Mouse (Mus musculus): ENCODE data around the gene Olfr960. TPM values are rescaled to one million over a fixed set of nuclear protein-coding genes. Genes with fewer than 3 reads are reported as not detected.

Olfr960 gene
- polyA plus RNA-seq, 1 experiment, result not detected

DNA sequence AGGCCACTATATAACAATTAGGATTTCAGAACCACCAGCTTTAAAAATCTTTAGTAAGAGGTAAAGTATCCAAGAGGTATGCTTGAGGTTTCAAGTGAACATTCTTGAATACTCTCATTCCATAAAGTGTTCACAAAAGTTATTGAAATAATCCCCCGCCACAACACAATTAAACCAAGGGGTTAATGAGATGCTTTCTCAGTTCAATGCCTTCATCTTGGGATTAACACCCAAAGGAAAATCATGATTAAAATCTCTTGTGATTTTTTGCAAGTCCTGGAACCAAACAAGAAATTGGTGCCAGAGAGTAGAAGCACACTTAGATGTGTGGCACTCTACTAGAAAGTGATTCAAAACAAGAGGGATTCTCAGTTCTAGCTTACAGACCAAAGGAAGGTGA lies 45.7 kb downstream of the Olfr960 start, which contains the start of gene Olfr963:
Olfr963 (plus strand) TSS at position 301 of the 400 bp plus-strand sequence.
- Histone ChIP-seq H3K4me1 (ENCODE audit: control insufficient read depth, insufficient read depth, low read length) (no peaks in the 10 kb centered on the region), H3K4me3 (replicated peaks; ENCODE audit: control insufficient read depth, low read depth, low read length) (no peak within 1 kb of the TSS), H3K27ac (ENCODE audit: control insufficient read depth, insufficient read depth, low read depth, low read length, poor library complexity) (no peak within 1 kb of the TSS)
- TF ChIP-seq CTCF (IDR thresholded peaks at IDR 0.05; ENCODE audit: control insufficient read depth, insufficient read depth, low read length) (no peak), POLR2A (IDR thresholded peaks at IDR 0.05; ENCODE audit: borderline replicate concordance, control insufficient read depth, low read depth, low read length) (no peak)
- 62% methylated on average over 1 of the region's 1 CpGs for WGBS

DNA sequence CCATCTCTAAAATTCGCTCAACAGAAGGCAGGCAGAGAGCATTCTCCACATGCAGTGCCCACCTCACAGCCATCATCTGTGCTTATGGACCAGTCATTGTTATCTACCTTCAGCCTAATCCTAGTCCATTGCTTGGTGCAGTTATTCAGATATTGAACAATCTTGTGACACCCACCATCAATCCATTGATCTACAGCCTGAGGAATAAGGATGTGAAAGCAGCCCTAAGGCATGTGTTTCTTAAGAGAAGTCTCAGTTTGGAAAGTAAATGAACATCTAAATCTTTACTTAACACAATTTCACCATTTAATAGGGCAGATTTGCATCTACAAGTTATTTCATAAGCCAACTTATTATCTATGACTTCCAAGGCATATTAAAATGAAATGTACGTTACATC lies 48.5 kb downstream of the Olfr960 start:
- H3K4me1 ChIP-seq (ENCODE audit: control insufficient read depth, insufficient read depth, low read length), result no peaks in the 10 kb centered on the region

More for the DNA sequence above, 48.5 kb downstream of the Olfr960 start:
- Histone ChIP-seq H3K27ac (ENCODE audit: control insufficient read depth, insufficient read depth, low read depth, low read length, poor library complexity) (no peak overlapping the region), H3K4me3 (replicated peaks; ENCODE audit: control insufficient read depth, low read depth, low read length) (no peak overlapping the region)
- 73% methylated on average over 2 of the region's 2 CpGs for WGBS
- TF ChIP-seq CTCF (IDR thresholded peaks at IDR 0.05; ENCODE audit: control insufficient read depth, insufficient read depth, low read length) (no peak), POLR2A (IDR thresholded peaks at IDR 0.05; ENCODE audit: borderline replicate concordance, control insufficient read depth, low read depth, low read length) (no peak)

Other genes starting within 250 kb of the Olfr960 start
- 0.50 TPM in 1 of 2 replicates, not detected in the other for gene Olfr951, start 234.0 kb upstream of the Olfr960 start, polyA plus RNA-seq (2011; ENCODE audit: insufficient read depth, insufficient read length, low replicate concordance, missing spikeins)
- gene Olfr952, start 194.2 kb upstream of the Olfr960 start, polyA plus RNA-seq (2011; ENCODE audit: insufficient read depth, insufficient read length, low replicate concordance, missing spikeins), result not detected in 2 replicates
- not detected in 2 replicates for gene Olfr954, start 164.7 kb upstream of the Olfr960 start, polyA plus RNA-seq (2011; ENCODE audit: insufficient read depth, insufficient read length, low replicate concordance, missing spikeins)
- not detected in 2 replicates for gene Olfr955, start 149.4 kb upstream of the Olfr960 start, polyA plus RNA-seq (2011; ENCODE audit: insufficient read depth, insufficient read length, low replicate concordance, missing spikeins)
- gene Olfr44, start 127.4 kb upstream of the Olfr960 start, polyA plus RNA-seq (2011; ENCODE audit: insufficient read depth, insufficient read length, low replicate concordance, missing spikeins), result not detected in 2 replicates
- gene Olfr957, start 105.6 kb upstream of the Olfr960 start, polyA plus RNA-seq (2011; ENCODE audit: insufficient read depth, insufficient read length, low replicate concordance, missing spikeins), result not detected in 2 replicates
- gene Olfr958, start 67.3 kb upstream of the Olfr960 start, polyA plus RNA-seq (2011; ENCODE audit: insufficient read depth, insufficient read length, low replicate concordance, missing spikeins), result not detected in 2 replicates
- not detected in 2 replicates for gene Olfr959, start 45.8 kb upstream of the Olfr960 start, polyA plus RNA-seq (2011; ENCODE audit: insufficient read depth, insufficient read length, low replicate concordance, missing spikeins)
- 0.35 TPM in 1 of 2 replicates, not detected in the other for gene AW551984, start 17.0 kb upstream of the Olfr960 start, polyA plus RNA-seq (2011; ENCODE audit: insufficient read depth, insufficient read length, low replicate concordance, missing spikeins)
- gene Olfr148, start 10.7 kb upstream of the Olfr960 start, polyA plus RNA-seq (2011; ENCODE audit: insufficient read depth, insufficient read length, low replicate concordance, missing spikeins), result not detected in 2 replicates
- gene Olfr961, start 23.7 kb downstream of the Olfr960 start, polyA plus RNA-seq (2011; ENCODE audit: insufficient read depth, insufficient read length, low replicate concordance, missing spikeins), result not detected in 2 replicates
- gene Olfr963, start 45.8 kb downstream of the Olfr960 start, polyA plus RNA-seq (2011; ENCODE audit: insufficient read depth, insufficient read length, low replicate concordance, missing spikeins), result not detected in 2 replicates
- gene Olfr149, start 85.7 kb downstream of the Olfr960 start, polyA plus RNA-seq (2011; ENCODE audit: insufficient read depth, insufficient read length, low replicate concordance, missing spikeins), result not detected in 2 replicates
- not detected in 2 replicates for gene Olfr965, start 90.0 kb downstream of the Olfr960 start, polyA plus RNA-seq (2011; ENCODE audit: insufficient read depth, insufficient read length, low replicate concordance, missing spikeins)
- 1.1 and 5.3 TPM in 2 replicates for gene Olfr150, start 109.6 kb downstream of the Olfr960 start, polyA plus RNA-seq (2011; ENCODE audit: insufficient read depth, insufficient read length, low replicate concordance, missing spikeins)
- not detected in 2 replicates for gene Olfr967, start 124.9 kb downstream of the Olfr960 start, polyA plus RNA-seq (2011; ENCODE audit: insufficient read depth, insufficient read length, low replicate concordance, missing spikeins)
- not detected in 2 replicates for gene Olfr968, start 161.9 kb downstream of the Olfr960 start, polyA plus RNA-seq (2011; ENCODE audit: insufficient read depth, insufficient read length, low replicate concordance, missing spikeins)
- gene Olfr969, start 169.6 kb downstream of the Olfr960 start, polyA plus RNA-seq (2011; ENCODE audit: insufficient read depth, insufficient read length, low replicate concordance, missing spikeins), result not detected in 2 replicates
- not detected in 2 replicates for gene Olfr970, start 187.5 kb downstream of the Olfr960 start, polyA plus RNA-seq (2011; ENCODE audit: insufficient read depth, insufficient read length, low replicate concordance, missing spikeins)
- 0.65 TPM in 1 of 2 replicates, not detected in the other for gene Olfr971, start 215.5 kb downstream of the Olfr960 start, polyA plus RNA-seq (2011; ENCODE audit: insufficient read depth, insufficient read length, low replicate concordance, missing spikeins)
- gene Olfr972, start 245.0 kb downstream of the Olfr960 start, polyA plus RNA-seq (2011; ENCODE audit: insufficient read depth, insufficient read length, low replicate concordance, missing spikeins), result not detected in 2 replicates

Measured in bone marrow, adult 2 months (tissue).